Mouse (Mus musculus) gastrocnemius, adult 2 months (tissue): ENCODE results near the gene Ints3. TPM values are rescaled to one million over a fixed set of nuclear protein-coding genes. Genes with fewer than 3 reads are reported as not detected.

ENCODE experiments used
- DNase-seq: peaks from one replicate; pipeline ENCODE4 v3.0.0; 2022
- H3K27ac ChIP-seq: fragments of 200-600 bp; 2 replicates; pipeline ENCODE4 v1.8.1; 2022; ENCODE audit warnings: mild to moderate bottlenecking
- H3K4me3 ChIP-seq: fragments of 200-600 bp; 2 replicates; pipeline ENCODE4 v1.8.1; 2022; ENCODE audit warnings: mild to moderate bottlenecking, moderate library complexity
- CTCF ChIP-seq: fragments of 200-600 bp; IDR thresholded peaks from 2 replicates; pipeline ENCODE4 v1.8.1; 2022; ENCODE audit warnings: antibody characterized with exemption, mild to moderate bottlenecking, moderate library complexity
- intact Hi-C: fragments of 180-260 bp; cut with DNase I; formaldehyde crosslinking; loops from one replicate; pipeline ENCODE4 v1.15.1; 2025
- total RNA-seq, 2 experiments: library from RNA; stranded (reverse); gene quantifications; 2 replicates each; pipeline ENCODE4 v1.2.3; 2021

Ints3 gene
- total RNA-seq, 2 experiments from 2014 or later, result 14.0 to 17.2 TPM

- DNase-seq, result no peak
- no peak for TF ChIP-seq CTCF
- H3K4me3 ChIP-seq, result peak overlapping the region; percentile 88; the same call in 1 of the 2 replicates
- H3K27ac ChIP-seq, result no peak overlapping the region
- intact Hi-C loops, result no loop called here
Measured at GRCm38 (mm10) chr3:90461935-90462334, 28.5 kb upstream of the Ints3 start.

DNA sequence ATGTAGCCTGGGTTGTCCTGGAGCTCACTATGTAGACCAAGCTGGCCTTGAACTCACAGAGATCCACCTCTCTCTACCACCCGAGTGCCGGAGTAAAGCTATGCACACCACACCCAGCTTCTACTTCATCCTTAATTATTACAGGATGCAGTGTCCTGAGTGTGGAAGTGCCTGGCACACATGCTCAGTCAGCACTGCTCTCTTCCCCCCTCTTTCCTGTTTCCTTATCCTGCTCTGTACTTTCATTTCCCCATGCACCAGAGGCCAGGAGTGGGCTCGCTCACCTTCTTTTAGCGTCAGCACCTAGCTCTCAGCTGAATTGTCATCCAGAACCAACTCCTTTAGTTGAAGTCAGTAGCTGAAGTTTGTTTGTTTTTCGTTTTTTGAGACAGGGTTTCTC is 26.9 kb upstream of the Ints3 start:
- no peak overlapping the region for H3K4me3 ChIP-seq
- TF ChIP-seq CTCF, result no peak
- no peak for DNase-seq
- intact Hi-C loops, result no loop called here
- no peak overlapping the region for H3K27ac ChIP-seq

DNA sequence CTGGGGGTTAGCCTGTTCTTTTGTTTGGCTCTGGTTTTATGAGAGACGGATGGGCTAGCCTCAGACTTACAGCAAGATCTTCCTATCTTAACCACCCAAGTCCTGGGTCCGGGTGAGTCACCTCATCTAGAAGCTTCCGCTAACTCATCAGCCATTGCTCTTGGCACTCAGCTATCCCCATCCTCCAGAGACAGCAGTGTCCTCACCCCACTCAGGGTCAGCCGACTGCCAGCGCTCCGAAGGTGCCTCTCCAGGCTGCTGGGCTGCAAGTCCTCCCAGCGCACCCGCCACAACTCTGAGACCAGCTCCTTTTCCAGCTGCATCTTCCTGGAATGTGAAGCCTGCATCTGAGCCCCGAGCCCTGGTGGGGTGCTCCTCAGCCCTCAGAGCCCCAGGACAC is 26.3 kb upstream of the Ints3 start:
- intact Hi-C loops, result no loop called here
- no peak overlapping the region for H3K4me3 ChIP-seq
- no peak for TF ChIP-seq CTCF
- DNase-seq, result no peak
- peak overlapping the region; percentile 28; the same call in 1 of the 2 replicates for H3K27ac ChIP-seq

- H3K27ac ChIP-seq, result no peak overlapping the region
- intact Hi-C loops, result no loop called here
Measured at GRCm38 (mm10) chr3:90454931-90455330, 21.5 kb upstream of the Ints3 start.

DNA sequence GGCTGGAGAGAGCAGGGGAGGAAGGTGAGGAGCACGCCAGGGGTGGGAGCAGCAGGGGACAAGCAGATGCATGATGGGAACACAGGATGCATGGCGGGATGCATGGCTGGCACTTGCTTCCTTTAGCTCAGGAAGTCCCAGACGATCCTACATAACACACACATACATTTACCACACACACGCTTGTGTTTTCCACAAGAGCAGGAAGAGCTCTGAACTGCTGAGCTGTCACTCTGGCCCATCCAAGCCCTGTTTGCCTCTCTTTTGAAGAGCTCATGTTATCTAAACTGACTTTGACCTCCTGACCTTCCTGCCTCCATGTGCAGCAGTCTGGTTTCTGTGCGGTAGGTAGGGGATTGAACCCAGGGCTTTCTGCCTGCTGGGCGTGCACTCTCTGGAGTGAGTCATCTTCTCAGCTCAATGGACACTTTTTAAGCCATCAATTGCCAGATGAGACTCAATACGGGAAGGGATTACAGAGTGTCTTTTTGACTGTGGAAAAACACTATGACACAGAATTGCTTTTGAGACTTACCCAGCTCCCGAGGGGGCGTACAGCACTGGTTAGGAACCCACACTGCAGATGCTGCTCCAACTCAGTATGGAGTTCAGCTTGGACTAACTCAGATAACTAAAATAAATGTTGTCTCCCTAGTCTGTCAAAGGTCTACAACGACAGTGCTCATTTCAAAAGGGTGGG is 18.1 kb upstream of the Ints3 start:
- TF ChIP-seq CTCF, result no peak
- intact Hi-C loops, result no loop called here
- H3K27ac ChIP-seq, result peak overlapping the region; percentile 56
- no peak for DNase-seq
- H3K4me3 ChIP-seq, result no peak overlapping the region

More at GRCm38 (mm10) chr3:90454931-90455330, 21.5 kb upstream of the Ints3 start:
- no peak for TF ChIP-seq CTCF
- no peak overlapping the region for H3K4me3 ChIP-seq
- DNase-seq, result no peak

GRCm38 (mm10) chr3:90450874-90451273 is 17.5 kb upstream of the Ints3 start:
- no peak for TF ChIP-seq CTCF
- Histone ChIP-seq H3K4me3 (no peak overlapping the region; the same call in 1 of the 2 replicates), H3K27ac (peak overlapping the region; percentile 56)
- intact Hi-C loops, result no loop called here
- DNase-seq, result no peak

- H3K27ac ChIP-seq, result peak overlapping the region; percentile 90
- no peak for DNase-seq
- H3K4me3 ChIP-seq, result no peak overlapping the region
- intact Hi-C loops, result no loop called here
- TF ChIP-seq CTCF, result no peak
Measured at GRCm38 (mm10) chr3:90448626-90449025, 15.2 kb upstream of the Ints3 start.

GRCm38 (mm10) chr3:90447123-90447494 is 13.7 kb upstream of the Ints3 start:
- DNase-seq, result no peak
- H3K4me3 ChIP-seq, result peak overlapping the region; percentile 58
- intact Hi-C loops, result no loop called here
- no peak for TF ChIP-seq CTCF
- H3K27ac ChIP-seq, result peak overlapping the region; percentile 90

DNA sequence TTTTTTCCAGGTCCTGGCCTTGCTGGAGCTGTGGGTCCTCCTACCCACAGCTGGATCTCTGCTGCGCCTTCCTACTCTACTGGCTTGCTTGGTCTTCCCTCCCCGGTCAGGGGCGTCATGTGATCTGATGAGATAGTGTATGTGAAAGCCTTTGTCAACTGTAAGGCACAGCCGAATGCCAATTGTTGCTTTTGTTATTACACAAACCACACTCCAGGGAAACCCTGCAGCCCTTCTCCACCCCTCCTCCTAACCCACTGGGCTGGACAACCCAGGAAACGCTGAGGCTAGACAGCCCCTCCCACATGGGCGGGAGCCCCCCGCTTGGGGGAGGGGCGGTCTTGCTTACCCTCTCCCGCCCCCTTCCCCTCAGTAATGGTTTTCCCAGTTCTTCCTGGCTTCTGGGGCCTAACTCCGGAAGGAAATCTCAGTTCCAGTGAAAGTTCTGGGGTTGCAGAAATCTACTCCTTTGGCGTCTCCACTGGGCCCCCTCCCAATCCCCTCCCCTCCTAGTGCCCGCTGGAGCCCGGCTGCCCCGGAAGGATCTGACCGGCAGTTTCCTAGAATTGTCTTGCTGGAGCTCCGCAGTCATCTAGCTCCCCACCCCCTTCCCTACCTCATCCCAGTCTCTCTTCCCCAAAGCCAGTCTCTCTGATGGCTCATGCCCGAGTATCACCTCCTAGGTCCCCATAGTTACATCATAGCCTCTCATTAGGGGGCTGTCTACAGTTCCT is 13.1 kb upstream of the Ints3 start:
- H3K4me3 ChIP-seq, result peak overlapping the region; percentile 58
- DNase-seq, result peak; percentile 91
- peak overlapping the region; percentile 90 for H3K27ac ChIP-seq
- intact Hi-C loops, result no loop called here
- no peak for TF ChIP-seq CTCF

GRCm38 (mm10) chr3:90445417-90446200 is 12.2 kb upstream of the Ints3 start:
- H3K27ac ChIP-seq, result peak overlapping the region; percentile 90
- peak overlapping the region; percentile 58 for H3K4me3 ChIP-seq
- no peak for DNase-seq
- intact Hi-C loops, result no loop called here
- TF ChIP-seq CTCF, result no peak

DNA sequence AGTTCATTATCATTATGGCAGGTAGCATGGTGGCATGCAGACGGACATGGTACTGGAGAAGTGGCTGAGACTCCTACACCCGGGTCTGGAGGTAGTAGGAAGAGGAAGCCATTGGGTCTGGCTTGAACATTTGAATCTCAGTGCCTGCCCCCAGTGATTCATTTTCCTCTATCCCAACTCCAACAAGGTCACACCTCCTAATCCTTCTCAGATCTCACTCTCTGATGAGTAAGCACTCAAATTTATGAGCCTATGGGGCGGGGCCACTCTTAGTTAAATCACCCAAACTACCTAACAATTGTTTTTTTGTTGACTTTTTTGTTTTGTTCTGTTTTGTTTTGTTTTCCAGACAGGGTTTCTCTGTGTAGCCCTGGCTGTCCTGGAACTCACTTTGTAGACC is 10.6 kb upstream of the Ints3 start:
- no peak overlapping the region for H3K4me3 ChIP-seq
- TF ChIP-seq CTCF, result no peak
- intact Hi-C loops, result no loop called here
- no peak for DNase-seq
- no peak overlapping the region for H3K27ac ChIP-seq

GRCm38 (mm10) chr3:90440756-90441155 is 7.3 kb upstream of the Ints3 start:
- H3K27ac ChIP-seq, result no peak overlapping the region
- intact Hi-C loops, result no loop called here
- no peak for DNase-seq
- TF ChIP-seq CTCF, result no peak
- H3K4me3 ChIP-seq, result no peak overlapping the region

DNA sequence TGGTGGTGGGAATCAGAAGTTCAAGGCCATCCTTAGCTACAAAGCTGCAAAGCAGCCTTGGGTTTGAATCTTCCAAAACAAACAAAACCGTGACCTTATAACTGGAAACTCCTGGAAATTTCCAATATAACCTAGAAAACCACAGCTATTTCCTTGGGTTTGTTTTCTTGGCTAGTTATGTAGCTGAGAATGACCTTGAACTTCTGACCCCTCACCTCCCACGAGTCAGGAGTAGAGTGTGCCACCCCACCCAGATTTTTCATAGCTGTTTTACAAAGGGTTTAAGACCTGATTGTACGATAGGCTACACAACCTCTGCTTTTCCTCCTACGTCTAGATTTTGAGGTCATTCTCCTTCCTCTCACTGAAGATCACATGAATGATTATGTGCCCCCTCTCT is 3.7 kb upstream of the Ints3 start:
- no peak for TF ChIP-seq CTCF
- Histone ChIP-seq H3K4me3 (no peak overlapping the region), H3K27ac (no peak overlapping the region)
- intact Hi-C loops, result no loop called here
- DNase-seq, result no peak
